Mouse (Mus musculus): ENCODE data around the gene Mlf2. TPM values are rescaled to one million over a fixed set of nuclear protein-coding genes. Genes with fewer than 3 reads are reported as not detected.

The Mlf2 gene
- polyA plus RNA-seq, 1 experiment from 2014 or later, result 385 TPM

GRCm38 (mm10) chr6:124900801-124901480 is 30.2 kb upstream of the Mlf2 start:
- Histone ChIP-seq H3K4me3 (replicated peaks) (no peak overlapping the region), H3K27ac (no peak overlapping the region), H3K9me3 (replicated peaks) (no peaks in the 10 kb centered on the region), H3K4me2 (no peak overlapping the region), H3K36me3 (no peaks in the 10 kb centered on the region), H3K4me1 (peaks cover 16% of the 10 kb centered on the region), H3K27me3 (no peaks in the 10 kb centered on the region), H3K9ac (no peak overlapping the region)
- 64% methylated on average over 10 of the region's 10 CpGs for WGBS
- no peak for ATAC-seq (replicated peaks; ENCODE audit: low FRiP score)

- Histone ChIP-seq H3K9ac (no peak overlapping the region), H3K36me3 (no peaks in the 10 kb centered on the region), H3K4me3 (replicated peaks) (no peak overlapping the region), H3K4me2 (no peak overlapping the region), H3K27me3 (no peaks in the 10 kb centered on the region), H3K27ac (no peak overlapping the region), H3K4me1 (peaks cover 16% of the 10 kb centered on the region), H3K9me3 (replicated peaks) (no peaks in the 10 kb centered on the region)
- ATAC-seq (replicated peaks; ENCODE audit: low FRiP score), result no peak
Observed at GRCm38 (mm10) chr6:124901851-124902250, 29.3 kb upstream of the Mlf2 start.

GRCm38 (mm10) chr6:124903580-124904151 is 27.5 kb upstream of the Mlf2 start:
- Histone ChIP-seq H3K4me2 (peak overlapping the region; percentile 91), H3K4me1 (peaks cover 16% of the 10 kb centered on the region), H3K36me3 (no peaks in the 10 kb centered on the region), H3K27me3 (no peaks in the 10 kb centered on the region), H3K27ac (peak overlapping the region; percentile 99), H3K9ac (peak overlapping the region; percentile 71), H3K4me3 (replicated peaks) (peak overlapping the region; percentile 60), H3K9me3 (replicated peaks) (no peaks in the 10 kb centered on the region)
- peak; percentile 88 for ATAC-seq (replicated peaks; ENCODE audit: low FRiP score)
- WGBS, result 3% methylated on average over 23 of the region's 23 CpGs

GRCm38 (mm10) chr6:124904161-124904981 is 26.8 kb upstream of the Mlf2 start:
- WGBS, result 8% methylated on average over 21 of the region's 24 CpGs
- Histone ChIP-seq H3K27me3 (no peaks in the 10 kb centered on the region; the same call in 1 of the 2 replicates), H3K27ac (peak overlapping the region; percentile 99), H3K9me3 (replicated peaks) (no peaks in the 10 kb centered on the region), H3K4me2 (peak overlapping the region; percentile 91), H3K4me1 (peaks cover 18% of the 10 kb centered on the region), H3K36me3 (no peaks in the 10 kb centered on the region), H3K9ac (peak overlapping the region; percentile 71), H3K4me3 (replicated peaks) (peak overlapping the region; percentile 60)
- peak; percentile 80 for ATAC-seq (replicated peaks; ENCODE audit: low FRiP score)

- 39% methylated on average over 13 of the region's 16 CpGs for WGBS
- H3K36me3 ChIP-seq, result no peaks in the 10 kb centered on the region
- ATAC-seq (replicated peaks; ENCODE audit: low FRiP score), result no peak
- peak overlapping the region; percentile 71 for H3K9ac ChIP-seq
- peaks cover 7% of the 10 kb centered on the region; the same call in 1 of the 2 replicates for H3K27me3 ChIP-seq
- H3K27ac ChIP-seq, result peak overlapping the region; percentile 99
- H3K4me1 ChIP-seq, result peaks cover 27% of the 10 kb centered on the region
- peak overlapping the region; percentile 60 for H3K4me3 ChIP-seq (replicated peaks)
- H3K9me3 ChIP-seq (replicated peaks), result no peaks in the 10 kb centered on the region
- H3K4me2 ChIP-seq, result peak overlapping the region; percentile 91
Observed at GRCm38 (mm10) chr6:124904991-124905860, 26.0 kb upstream of the Mlf2 start.

GRCm38 (mm10) chr6:124907767-124908166 is 23.4 kb upstream of the Mlf2 start:
- Histone ChIP-seq H3K4me1 (peaks cover 42% of the 10 kb centered on the region), H3K9ac (no peak overlapping the region), H3K9me3 (replicated peaks) (no peaks in the 10 kb centered on the region), H3K27ac (no peak overlapping the region), H3K27me3 (peaks cover 8% of the 10 kb centered on the region; the same call in 1 of the 2 replicates), H3K36me3 (peaks cover 5% of the 10 kb centered on the region; the same call in 1 of the 2 replicates), H3K4me2 (no peak overlapping the region), H3K4me3 (replicated peaks) (no peak overlapping the region)
- 71% methylated on average over 1 of the region's 1 CpGs for WGBS
- ATAC-seq (replicated peaks; ENCODE audit: low FRiP score), result no peak

- H3K27ac ChIP-seq, result peak overlapping the region; percentile 19
- WGBS, result 3% methylated on average over 32 of the region's 32 CpGs
- H3K27me3 ChIP-seq, result peaks cover 8% of the 10 kb centered on the region; the same call in 1 of the 2 replicates
- no peaks in the 10 kb centered on the region for H3K9me3 ChIP-seq (replicated peaks)
- peak overlapping the region; percentile 26 for H3K4me3 ChIP-seq (replicated peaks)
- H3K4me2 ChIP-seq, result peak overlapping the region; percentile 57
- H3K4me1 ChIP-seq, result peaks cover 52% of the 10 kb centered on the region
- H3K9ac ChIP-seq, result peak overlapping the region; percentile 35
- peaks cover 27% of the 10 kb centered on the region for H3K36me3 ChIP-seq
- ATAC-seq (replicated peaks; ENCODE audit: low FRiP score), result peak; percentile 31
Observed at GRCm38 (mm10) chr6:124910032-124910431, 21.2 kb upstream of the Mlf2 start.

GRCm38 (mm10) chr6:124911533-124912218 is 19.5 kb upstream of the Mlf2 start, which contains the start of gene Lag3:
Gene Lag3, minus strand, starts transcription at chr6:124911705.
- H3K4me2 ChIP-seq, result peak within 1 kb of the TSS; percentile 34
- 20% methylated on average over 13 of the region's 13 CpGs for WGBS
- H3K27ac ChIP-seq, result peak within 1 kb of the TSS; percentile 34; the same call in 1 of the 2 replicates

GRCm38 (mm10) chr6:124913214-124913613 is 18.0 kb upstream of the Mlf2 start:
- H3K4me3 ChIP-seq (replicated peaks), result no peak overlapping the region
- peaks cover 8% of the 10 kb centered on the region; the same call in 1 of the 2 replicates for H3K27me3 ChIP-seq
- peaks cover 28% of the 10 kb centered on the region for H3K36me3 ChIP-seq
- no peak for ATAC-seq (replicated peaks; ENCODE audit: low FRiP score)
- H3K4me1 ChIP-seq, result peaks cover 65% of the 10 kb centered on the region
- no peak overlapping the region for H3K9ac ChIP-seq
- H3K4me2 ChIP-seq, result no peak overlapping the region
- WGBS, result 67% methylated on average over 6 of the region's 6 CpGs
- H3K27ac ChIP-seq, result peak overlapping the region; percentile 34; the same call in 1 of the 2 replicates
- H3K9me3 ChIP-seq (replicated peaks), result no peaks in the 10 kb centered on the region

More at GRCm38 (mm10) chr6:124911533-124912218, 19.5 kb upstream of the Mlf2 start, which contains the start of gene Lag3:
- Histone ChIP-seq H3K27me3 (peaks cover 8% of the 10 kb centered on the region; the same call in 1 of the 2 replicates), H3K4me1 (peaks cover 62% of the 10 kb centered on the region), H3K36me3 (peaks cover 28% of the 10 kb centered on the region), H3K9ac (no peak within 1 kb of the TSS), H3K4me3 (replicated peaks) (0 out of 2 replicates have a peak within 1 kb of the TSS, but pooled peaks have one; percentile 6), H3K9me3 (replicated peaks) (no peaks in the 10 kb centered on the region)
- no peak for ATAC-seq (replicated peaks; ENCODE audit: low FRiP score)

GRCm38 (mm10) chr6:124913721-124914285 is 17.4 kb upstream of the Mlf2 start:
- Histone ChIP-seq H3K4me1 (peaks cover 71% of the 10 kb centered on the region), H3K36me3 (peaks cover 28% of the 10 kb centered on the region), H3K27ac (peak overlapping the region; percentile 100; the same call in 1 of the 2 replicates), H3K4me2 (no peak overlapping the region; the same call in 1 of the 2 replicates), H3K27me3 (peaks cover 8% of the 10 kb centered on the region; the same call in 1 of the 2 replicates), H3K4me3 (replicated peaks) (no peak overlapping the region), H3K9me3 (replicated peaks) (no peaks in the 10 kb centered on the region), H3K9ac (no peak overlapping the region)
- WGBS, result 69% methylated on average over 14 of the region's 14 CpGs
- ATAC-seq (replicated peaks; ENCODE audit: low FRiP score), result no peak
